Mouse (Mus musculus) lung, embryonic 14.5 days (tissue): ENCODE results near the gene Lingo4. TPM values are rescaled to one million over a fixed set of nuclear protein-coding genes. Genes with fewer than 3 reads are reported as not detected.

Experiments used
- ATAC-seq: fragments of 200-750 bp; cut with Nextera tagmentation; 2 replicates; pipeline ENCODE4 v1.8.0; 2017; ENCODE audit warnings: mild to moderate bottlenecking, moderate TSS enrichment, moderate library complexity; ENCODE audit not compliant: insufficient read depth
- DNase-seq: peaks from one replicate; pipeline ENCODE4 v3.0.0-alpha.2; 2015
- H3K27ac ChIP-seq: fragments of 300-500 bp; sonication (generic); 2 replicates; pipeline ENCODE4 v1.5.1; 2014; ENCODE audit warnings: low read depth, mild to moderate bottlenecking, moderate library complexity
- H3K27me3 ChIP-seq: fragments of 300-500 bp; sonication (generic); 2 replicates; pipeline ENCODE4 v1.6.1; 2014; ENCODE audit warnings: low read length, control low read depth; ENCODE audit not compliant: insufficient read depth
- H3K36me3 ChIP-seq: fragments of 300-500 bp; sonication (generic); 2 replicates; pipeline ENCODE4 v1.6.1; 2014; ENCODE audit warnings: control low read depth; ENCODE audit not compliant: insufficient read depth
- H3K4me1 ChIP-seq: fragments of 300-500 bp; sonication (generic); 2 replicates; pipeline ENCODE4 v1.6.1; 2014; ENCODE audit warnings: antibody characterized with exemption, control low read depth; ENCODE audit not compliant: insufficient read depth
- H3K4me2 ChIP-seq: fragments of 300-500 bp; sonication (generic); 2 replicates; pipeline ENCODE4 v1.6.1; 2014; ENCODE audit warnings: mild to moderate bottlenecking
- H3K4me3 ChIP-seq: fragments of 300-500 bp; sonication (generic); 2 replicates; pipeline ENCODE4 v1.5.1; 2014; ENCODE audit warnings: low read depth, low read length
- H3K9ac ChIP-seq: fragments of 300-500 bp; sonication (generic); 2 replicates; pipeline ENCODE4 v1.6.1; 2014
- H3K9me3 ChIP-seq: fragments of 300-500 bp; sonication (generic); 2 replicates; pipeline ENCODE4 v1.6.1; 2016; ENCODE audit warnings: low read depth, low read length, control low read depth
- CTCF ChIP-seq: IDR thresholded peaks from 2 replicates; pipeline ENCODE4 v1.5.1; 2016; ENCODE audit warnings: antibody characterized with exemption, low read depth
- WGBS: fragments of 180-500 bp; shearing (Covaris S2); extraction: QIAGEN DNeasy Blood & Tissue Kit; methylation state at CpG from one replicate; pipeline ENCODE4 v1.1.7; 2014; 5-methylcytosine and 5-hydroxymethylcytosine counted together
- polyA plus RNA-seq: library from polyadenylated mRNA; unstranded; fragments of >200 nt; fragmentation: Nextera tagmentation; extraction: Ambion mirVana; gene quantifications from 2 replicates; pipeline ENCODE4 v1.2.1, GENCODE M21; 2014

The Lingo4 gene
- polyA plus RNA-seq, 1 experiment from 2014 or later: 0.11 TPM

- ATAC-seq: no peak
- no peaks in the 10 kb centered on the region for H3K9me3 ChIP-seq
- DNase-seq: no peak
- H3K27ac ChIP-seq: no peak overlapping the region
- H3K9ac ChIP-seq: no peak overlapping the region
- H3K4me2 ChIP-seq: no peak overlapping the region
- no peak for TF ChIP-seq CTCF
- 49% methylated on average over 6 of the region's 6 CpGs for WGBS
- peaks cover 2% of the 10 kb centered on the region; the same call in 1 of the 2 replicates for H3K4me1 ChIP-seq
- H3K36me3 ChIP-seq: no peaks in the 10 kb centered on the region
- no peak overlapping the region for H3K4me3 ChIP-seq
- H3K27me3 ChIP-seq: peaks cover 13% of the 10 kb centered on the region
Measured at GRCm38 (mm10) chr3:94368631-94369030, 29.7 kb upstream of the Lingo4 start.

- Histone ChIP-seq H3K4me2 (no peak overlapping the region), H3K27me3 (peaks cover 2% of the 10 kb centered on the region), H3K4me3 (no peak overlapping the region), H3K36me3 (no peaks in the 10 kb centered on the region), H3K27ac (no peak overlapping the region), H3K9me3 (no peaks in the 10 kb centered on the region), H3K4me1 (no peaks in the 10 kb centered on the region), H3K9ac (no peak overlapping the region)
- DNase-seq: no peak
- TF ChIP-seq CTCF: no peak
- whole genome bisulfite sequencing: 52% methylated on average over 2 of the region's 2 CpGs
- no peak for ATAC-seq
Measured at GRCm38 (mm10) chr3:94369709-94370108, 28.6 kb upstream of the Lingo4 start.

- H3K27ac ChIP-seq: no peak overlapping the region
- no peaks in the 10 kb centered on the region for H3K4me1 ChIP-seq
- peak overlapping the region; percentile 47 for H3K4me2 ChIP-seq
- H3K36me3 ChIP-seq: no peaks in the 10 kb centered on the region
- DNase-seq (peak; percentile 83), ATAC-seq (peak; percentile 45)
- WGBS: 2% methylated on average over 11 of the region's 11 CpGs
- H3K9ac ChIP-seq: no peak overlapping the region
- peak overlapping the region; percentile 15; the same call in 1 of the 2 replicates for H3K4me3 ChIP-seq
- no peak for TF ChIP-seq CTCF
- H3K27me3 ChIP-seq: no peaks in the 10 kb centered on the region
- H3K9me3 ChIP-seq: no peaks in the 10 kb centered on the region
Measured at GRCm38 (mm10) chr3:94371637-94372036, 26.7 kb upstream of the Lingo4 start.

- Histone ChIP-seq H3K9me3 (no peaks in the 10 kb centered on the region), H3K4me1 (no peaks in the 10 kb centered on the region), H3K4me3 (peak overlapping the region; percentile 15; the same call in 1 of the 2 replicates), H3K4me2 (peak overlapping the region; percentile 47), H3K9ac (no peak overlapping the region), H3K36me3 (no peaks in the 10 kb centered on the region), H3K27ac (no peak overlapping the region), H3K27me3 (no peaks in the 10 kb centered on the region)
- ATAC-seq (no peak), DNase-seq (no peak)
- TF ChIP-seq CTCF: no peak
- 4% methylated on average over 3 of the region's 3 CpGs for WGBS
Measured at GRCm38 (mm10) chr3:94372038-94372437, 26.3 kb upstream of the Lingo4 start.

GRCm38 (mm10) chr3:94372641-94373040 lies 25.7 kb upstream of the Lingo4 start, which contains the start of gene Rorc:
Gene Rorc (plus strand): TSS chr3:94372794.
- no peak for TF ChIP-seq CTCF

GRCm38 (mm10) chr3:94373090-94373489 lies 25.2 kb upstream of the Lingo4 start:
- TF ChIP-seq CTCF: no peak
- H3K27me3 ChIP-seq: no peaks in the 10 kb centered on the region
- peak overlapping the region; percentile 62 for H3K27ac ChIP-seq
- H3K4me2 ChIP-seq: peak overlapping the region; percentile 51
- no peak overlapping the region for H3K9ac ChIP-seq
- H3K4me3 ChIP-seq: peak overlapping the region; percentile 23; the same call in 1 of the 2 replicates
- ATAC-seq (peak; percentile 59), DNase-seq (peak; percentile 38)
- H3K4me1 ChIP-seq: no peaks in the 10 kb centered on the region
- no peaks in the 10 kb centered on the region for H3K36me3 ChIP-seq
- no peaks in the 10 kb centered on the region for H3K9me3 ChIP-seq
- WGBS: 2% methylated on average over 10 of the region's 10 CpGs

More at GRCm38 (mm10) chr3:94372641-94373040, 25.7 kb upstream of the Lingo4 start, which contains the start of gene Rorc:
- Histone ChIP-seq H3K27ac (peak within 1 kb of the TSS; percentile 62), H3K4me1 (no peaks in the 10 kb centered on the region), H3K9ac (no peak within 1 kb of the TSS), H3K36me3 (no peaks in the 10 kb centered on the region), H3K4me2 (peak within 1 kb of the TSS; percentile 51), H3K4me3 (peak within 1 kb of the TSS; percentile 23; the same call in 1 of the 2 replicates), H3K9me3 (no peaks in the 10 kb centered on the region), H3K27me3 (no peaks in the 10 kb centered on the region)
- ATAC-seq: no peak
- 13% methylated on average over 5 of the region's 5 CpGs for WGBS
- DNase-seq: no peak

- Histone ChIP-seq H3K27ac (peak overlapping the region; percentile 62), H3K36me3 (no peaks in the 10 kb centered on the region), H3K9ac (no peak overlapping the region), H3K9me3 (no peaks in the 10 kb centered on the region), H3K4me1 (no peaks in the 10 kb centered on the region), H3K27me3 (no peaks in the 10 kb centered on the region), H3K4me2 (peak overlapping the region; percentile 51), H3K4me3 (peak overlapping the region; percentile 23; the same call in 1 of the 2 replicates)
- no peak for TF ChIP-seq CTCF
- ATAC-seq (peak; percentile 55), DNase-seq (peak; percentile 55)
- 1% methylated on average over 5 of the region's 5 CpGs for WGBS
Measured at GRCm38 (mm10) chr3:94373597-94374011, 24.7 kb upstream of the Lingo4 start.

- TF ChIP-seq CTCF: no peak
- DNase-seq: no peak
- H3K36me3 ChIP-seq: no peaks in the 10 kb centered on the region
Measured at GRCm38 (mm10) chr3:94374636-94375035, 23.7 kb upstream of the Lingo4 start.

More at GRCm38 (mm10) chr3:94374636-94375035, 23.7 kb upstream of the Lingo4 start:
- no peak overlapping the region for H3K9ac ChIP-seq
- no peak overlapping the region for H3K4me3 ChIP-seq
- no peaks in the 10 kb centered on the region for H3K9me3 ChIP-seq
- no peaks in the 10 kb centered on the region for H3K4me1 ChIP-seq
- H3K27me3 ChIP-seq: no peaks in the 10 kb centered on the region
- ATAC-seq: no peak
- no peak overlapping the region for H3K4me2 ChIP-seq
- no peak overlapping the region for H3K27ac ChIP-seq
